Mouse (Mus musculus) spleen, adult 2 months (tissue): ENCODE results near the gene Dpm2.

Source experiments
- CTCF ChIP-seq: fragments of 200-500 bp; IDR thresholded peaks from 2 replicates; pipeline ENCODE4 v1.5.1; 2011; ENCODE audit warnings: mild to moderate bottlenecking, inconsistent platforms; ENCODE audit not compliant: insufficient read depth, insufficient read length, insufficient replicate concordance; ENCODE audit errors: extremely low read depth
- POLR2A ChIP-seq: fragments of 200-500 bp; IDR thresholded peaks from 2 replicates; pipeline ENCODE4 v1.6.1; 2011; ENCODE audit warnings: low read depth, low read length, inconsistent platforms

- TF ChIP-seq CTCF (no peak), POLR2A (no peak)
These were observed 37.6 kb downstream of the Dpm2 start for GRCm38 (mm10) chr2:32608141-32608777.
